Comparison of ENCODE assay signal across 8 mouse cellular contexts in the genomic region with DNA sequence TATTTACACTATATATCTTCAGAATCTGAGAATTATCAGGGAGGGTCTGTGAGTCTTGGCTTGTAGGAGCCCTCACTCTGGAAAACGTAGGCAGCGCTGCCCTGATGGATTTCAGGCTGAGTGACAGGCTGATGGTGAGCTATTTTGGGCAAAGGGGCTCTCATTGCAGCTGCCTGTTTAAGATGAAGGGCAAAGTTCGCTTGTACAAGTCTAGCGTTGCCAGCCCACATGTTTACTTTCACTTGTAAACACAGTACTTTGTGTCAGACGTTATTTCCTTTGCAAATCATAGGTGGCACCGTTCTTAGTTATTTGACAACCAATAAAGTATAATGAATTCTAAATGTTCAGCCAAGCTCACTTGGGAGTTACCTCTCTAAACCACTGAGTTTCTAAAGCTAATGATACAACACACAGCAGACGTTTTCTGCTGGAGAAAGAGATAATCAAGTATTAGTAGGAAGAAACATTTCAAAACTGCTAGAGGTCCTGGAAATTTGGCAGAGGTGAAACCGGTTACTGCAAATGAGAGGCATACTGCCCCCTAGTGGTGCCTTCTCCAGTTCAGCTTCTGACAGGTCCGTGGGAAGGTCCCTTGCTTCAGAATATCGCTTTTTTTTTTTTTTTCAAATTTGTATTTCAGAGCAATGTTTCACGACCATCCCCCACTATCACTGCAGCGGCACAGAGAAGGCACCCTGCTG. TPM values are rescaled to one million over a fixed set of nuclear protein-coding genes. Genes with fewer than 3 reads are reported as not detected.
DNase-seq lines count a peak whose midpoint lies in the region; ATAC-seq lines count a peak whose summit lies in the region.

No protein-coding gene starts in this region.

- H3K36me3 ChIP-seq in hindbrain, embryonic 15.5 days, result no peaks in the 10 kb centered on the region

- H3K9me3 ChIP-seq in hindbrain, embryonic 15.5 days, result no peaks in the 10 kb centered on the region

- no peak overlapping the region for H3K4me3 ChIP-seq in hindbrain, embryonic 15.5 days

- 16% methylated on average over 12 of the region's 12 CpGs for WGBS in hindbrain, embryonic 15.5 days

- H3K27ac ChIP-seq in hindbrain, embryonic 15.5 days (replicated peaks), result no peak overlapping the region

- no peaks in the 10 kb centered on the region for H3K4me1 ChIP-seq in hindbrain, embryonic 15.5 days (replicated peaks)

- no peak overlapping the region for H3K9ac ChIP-seq in hindbrain, embryonic 15.5 days

- H3K27me3 ChIP-seq in hindbrain, embryonic 15.5 days, result no peaks in the 10 kb centered on the region

- peak; percentile 69 for DNase-seq in ZHBTc4 (ENCODE audit: low read depth, low spot score)
- peak; percentile 95 to 98 for DNase-seq in cerebellum, postnatal 14 days
- DNase-seq in frontal cortex, postnatal 25 days (ENCODE audit: low spot score in 2 of 2), result peak; percentile 65 to 71
- peak; percentile 69 to 72 for DNase-seq in layer of hippocampus, postnatal 36 days
- peak; percentile 79 to 90 for DNase-seq in lung, postnatal 4 days
- DNase-seq in right cerebral cortex, postnatal 25 days, result peak; percentile 55
- DNase-seq in yolk sac, embryonic 10.5 days (ENCODE audit: low spot score), result peak; percentile 70

- ATAC-seq in hindbrain, embryonic 15.5 days (ENCODE audit: low FRiP score, low read depth), result no peak

- 0 out of 2 replicates have a peak overlapping the region, but pooled peaks have one; percentile 11 for H3K4me2 ChIP-seq in hindbrain, embryonic 15.5 days

RNA-seq across cellular contexts. Expression of a gene that starts 47.7 kb away (rescaled TPM):
- 15.0 and 16.0 TPM in 2 replicates for polyA plus RNA-seq in hindbrain, embryonic 15.5 days (2015; fragmentation: Nextera tagmentation; extraction: Ambion mirVana)
- 10 to 100 TPM; 22.6 to 25.7 TPM for total RNA-seq in layer of hippocampus, postnatal 36 days (2021)

RNA-seq across cellular contexts. Expression of a gene that starts 50.6 kb away (rescaled TPM):
- polyA plus RNA-seq in hindbrain, embryonic 15.5 days (2015; fragmentation: Nextera tagmentation; extraction: Ambion mirVana), result 0.18 and 0.28 TPM in 2 replicates
- total RNA-seq in layer of hippocampus, postnatal 36 days (2021), result 1 to 10 TPM; 2.5 to 3.9 TPM
